Mouse (Mus musculus) heart, adult 2 months (tissue): ENCODE results near the gene Dnal4. TPM values are rescaled to one million over a fixed set of nuclear protein-coding genes. Genes with fewer than 3 reads are reported as not detected.
"Not testable (repeated sequence)": the region's sequence is repeated elsewhere in the genome, so short reads cannot be mapped to it uniquely, and the experiment has no call there.

Source experiments
- DNase-seq, 2 experiments: peaks; one replicate each; pipeline ENCODE4 v3.0.0; 2021
- H3K27ac ChIP-seq: fragments of 200-600 bp; 2 replicates; pipeline ENCODE4 v1.8.1; 2022
- H3K27me3 ChIP-seq: fragments of 200-500 bp; 2 replicates; pipeline ENCODE4 v1.6.1; 2012; ENCODE audit warnings: mild to moderate bottlenecking, low read length, inconsistent platforms, mixed read lengths; ENCODE audit not compliant: control insufficient read depth, insufficient read depth
- H3K36me3 ChIP-seq: fragments of 200-500 bp; 2 replicates; pipeline ENCODE4 v1.6.1; 2012; ENCODE audit warnings: low read length, inconsistent platforms; ENCODE audit not compliant: control insufficient read depth, insufficient read depth
- H3K4me1 ChIP-seq: fragments of 200-500 bp; 2 replicates; pipeline ENCODE4 v1.6.1; 2011; ENCODE audit warnings: low read length; ENCODE audit not compliant: control insufficient read depth, insufficient read depth
- H3K4me3 ChIP-seq: fragments of 200-600 bp; 2 replicates; pipeline ENCODE4 v1.8.1; 2022
- H3K79me2 ChIP-seq: fragments of 200-500 bp; replicated peaks from 2 replicates; pipeline ENCODE4 v1.6.1; 2012; ENCODE audit warnings: mild to moderate bottlenecking, inconsistent platforms, low read length, moderate library complexity, mixed read lengths; ENCODE audit not compliant: control insufficient read depth, insufficient read depth
- H3K9ac ChIP-seq: fragments of 200-500 bp; 2 replicates; pipeline ENCODE4 v1.6.1; 2012; ENCODE audit warnings: low read depth, mild to moderate bottlenecking, control low read depth, inconsistent platforms, low read length, mixed read lengths
- CTCF ChIP-seq: fragments of 200-600 bp; IDR thresholded peaks from 2 replicates; pipeline ENCODE4 v1.8.1; 2022; ENCODE audit warnings: antibody characterized with exemption, mild to moderate bottlenecking, moderate library complexity
- EP300 ChIP-seq: fragments of 200-500 bp; IDR thresholded peaks from 2 replicates; pipeline ENCODE4 v1.6.1; 2011; ENCODE audit warnings: low read depth, low read length, control low read depth; ENCODE audit not compliant: insufficient read depth
- POLR2A ChIP-seq: fragments of 200-500 bp; IDR thresholded peaks from 2 replicates; pipeline ENCODE4 v1.6.1; 2011; ENCODE audit warnings: mild to moderate bottlenecking, low read depth, low read length, control low read depth; ENCODE audit not compliant: insufficient read depth
- WGBS: fragments of 180-500 bp; shearing (Covaris S2); methylation state at CpG from one replicate; pipeline ENCODE4 v1.1.7; 2018; 5-methylcytosine and 5-hydroxymethylcytosine counted together
- intact Hi-C: fragments of 180-260 bp; cut with DNase I; formaldehyde crosslinking; loops from one replicate; pipeline ENCODE4 v1.15.1; 2025
- polyA plus RNA-seq: library from polyadenylated mRNA; depleted of rRNA; stranded (reverse); fragments of >200 nt; gene quantifications from 2 replicates; pipeline ENCODE4 v1.2.3, GENCODE M21; 2012
- total RNA-seq, 2 experiments: library from RNA; stranded (reverse); gene quantifications; 2 replicates each; pipeline ENCODE4 v1.2.3; 2021

The Dnal4 gene
- total and polyA plus RNA-seq, 3 experiments = 19.3 to 43.0 (median 21.7) TPM

GRCm38 (mm10) chr15:79822265-79823199 lies 44.9 kb upstream of the Dnal4 start:
- no peak for TF ChIP-seq EP300
- no peak for TF ChIP-seq CTCF
- no peak for TF ChIP-seq POLR2A
- Histone ChIP-seq H3K4me1 (no peaks in the 10 kb centered on the region), H3K27ac (no peak overlapping the region), H3K27me3 (no peaks in the 10 kb centered on the region), H3K9ac (no peak overlapping the region), H3K36me3 (no peaks in the 10 kb centered on the region), H3K79me2 (no peaks in the 10 kb centered on the region), H3K4me3 (no peak overlapping the region)
- DNase-seq = no peak
- intact Hi-C loops = no loop called here
- 57% methylated on average over 13 of the region's 13 CpGs for WGBS

DNA sequence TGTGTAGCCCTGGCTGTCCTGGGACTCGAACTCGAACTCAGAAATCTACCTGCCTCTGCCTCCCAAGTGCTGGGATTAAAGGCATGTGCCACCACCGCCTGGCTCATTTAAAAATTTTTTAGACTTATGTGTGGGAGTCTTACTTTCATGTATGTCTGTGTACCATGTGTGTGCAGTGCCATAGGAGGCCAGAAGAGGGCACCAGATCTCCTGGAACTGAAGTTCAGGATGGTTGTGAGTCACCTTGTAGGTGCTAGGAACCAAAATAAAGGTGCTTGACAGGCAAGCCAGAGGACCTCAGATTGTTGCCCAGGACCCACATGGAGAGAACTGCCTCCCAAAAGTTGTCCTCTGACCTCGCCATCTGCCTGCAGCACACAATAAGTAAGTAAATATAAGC lies 40.7 kb upstream of the Dnal4 start:
- no peak for DNase-seq
- intact Hi-C loops = no loop called here
- TF ChIP-seq POLR2A (no peak), CTCF (peak; percentile 40)
- H3K27ac ChIP-seq = no peak overlapping the region
- H3K36me3 ChIP-seq = no peaks in the 10 kb centered on the region
- H3K79me2 ChIP-seq = no peaks in the 10 kb centered on the region
- no peaks in the 10 kb centered on the region for H3K4me1 ChIP-seq
- H3K9ac ChIP-seq = no peak overlapping the region
- no peaks in the 10 kb centered on the region for H3K27me3 ChIP-seq
- 79% methylated on average over 4 of the region's 4 CpGs for WGBS
- H3K4me3 ChIP-seq = no peak overlapping the region

DNA sequence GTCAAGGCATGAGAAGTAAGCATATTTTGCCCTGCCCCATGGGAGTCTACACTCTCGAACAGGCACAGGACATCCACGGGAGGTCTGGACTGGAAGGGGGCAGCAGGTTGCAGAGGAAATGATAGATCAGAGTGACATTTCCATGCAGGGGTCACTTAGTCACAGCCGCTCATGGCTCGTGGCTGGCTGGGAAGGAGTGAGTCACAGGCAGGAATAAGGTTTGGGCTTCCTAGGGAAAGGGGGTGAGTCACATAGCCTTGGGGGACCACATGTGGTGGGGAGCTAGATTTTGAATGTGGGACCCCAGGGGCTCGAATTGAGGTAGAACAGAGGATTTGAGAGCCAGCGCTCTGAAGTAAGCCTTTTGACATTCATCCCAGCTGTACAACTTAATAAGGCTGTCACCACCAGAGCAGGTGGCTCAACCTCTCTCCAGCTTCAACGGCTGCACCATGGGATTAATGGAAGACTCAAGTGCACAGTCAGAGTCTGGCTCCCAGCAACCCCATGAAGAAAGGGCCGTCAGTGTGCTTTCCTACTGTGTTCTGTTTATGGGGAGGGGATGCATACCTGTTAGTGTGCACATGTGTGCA lies 36.1 kb upstream of the Dnal4 start:
- H3K4me3 ChIP-seq = no peak overlapping the region
- H3K27ac ChIP-seq = no peak overlapping the region
- no peak for TF ChIP-seq EP300
- TF ChIP-seq POLR2A = no peak
- TF ChIP-seq CTCF = no peak
- no peak for DNase-seq
- WGBS = 34% methylated on average over 8 of the region's 8 CpGs
- intact Hi-C loops = no loop called here
- H3K79me2 ChIP-seq = no peaks in the 10 kb centered on the region
- H3K27me3 ChIP-seq = no peaks in the 10 kb centered on the region
- no peaks in the 10 kb centered on the region for H3K4me1 ChIP-seq
- H3K9ac ChIP-seq = no peak overlapping the region
- no peaks in the 10 kb centered on the region for H3K36me3 ChIP-seq

- H3K4me1 ChIP-seq, intact Hi-C loops, H3K9ac ChIP-seq, H3K79me2 ChIP-seq, DNase-seq, H3K27me3 ChIP-seq, H3K27ac ChIP-seq, H3K36me3 ChIP-seq, H3K4me3 ChIP-seq: not testable (repeated sequence)
- WGBS = 80% methylated on average over 2 of the region's 2 CpGs
Observed at GRCm38 (mm10) chr15:79812840-79813239, 35.2 kb upstream of the Dnal4 start.

- no peaks in the 10 kb centered on the region for H3K79me2 ChIP-seq
- 68% methylated on average over 4 of the region's 4 CpGs for WGBS
- H3K27me3 ChIP-seq = no peaks in the 10 kb centered on the region
- H3K4me1 ChIP-seq = no peaks in the 10 kb centered on the region
- H3K4me3 ChIP-seq = no peak overlapping the region
- no peak overlapping the region for H3K27ac ChIP-seq
- no peaks in the 10 kb centered on the region for H3K36me3 ChIP-seq
- intact Hi-C loops = no loop called here
- DNase-seq = no peak
- TF ChIP-seq EP300 (no peak), CTCF (no peak), POLR2A (no peak)
- no peak overlapping the region for H3K9ac ChIP-seq
Observed at GRCm38 (mm10) chr15:79810997-79811396, 33.3 kb upstream of the Dnal4 start.

- Histone ChIP-seq H3K4me3 (no peak overlapping the region), H3K27ac (no peak overlapping the region), H3K36me3 (no peaks in the 10 kb centered on the region), H3K79me2 (no peaks in the 10 kb centered on the region), H3K4me1 (no peaks in the 10 kb centered on the region), H3K27me3 (no peaks in the 10 kb centered on the region), H3K9ac (no peak overlapping the region)
- WGBS = 45% methylated on average over 3 of the region's 3 CpGs
- no peak for DNase-seq
- TF ChIP-seq EP300 (no peak), CTCF (no peak), POLR2A (no peak)
- intact Hi-C loops = no loop called here
Observed at GRCm38 (mm10) chr15:79810061-79810460, 32.4 kb upstream of the Dnal4 start.
